Mouse (Mus musculus): Measurements from ENCODE around the gene Wasf2. TPM values are rescaled to one million over a fixed set of nuclear protein-coding genes. Genes with fewer than 3 reads are reported as not detected.

Gene Wasf2
- total RNA-seq, 2 experiments from 2014 or later, result 77.7 to 110 TPM

- DNase-seq (ENCODE audit: low spot score), result no peak
- intact Hi-C loops (cut with DNase I), result loop anchor here (5.0 kb wide), 1 partner anchor 133 kb away; no protein-coding TSS in a partner anchor
These were observed 64.7 kb downstream of the Wasf2 start for GRCm38 (mm10) chr4:133195014-133195413.

GRCm38 (mm10) chr4:133196136-133196535 lies 65.8 kb downstream of the Wasf2 start:
- DNase-seq (ENCODE audit: low spot score), result no peak
- intact Hi-C loops (cut with DNase I), result loop anchor here (5.0 kb wide), 1 partner anchor 134 kb away; no protein-coding TSS in a partner anchor

GRCm38 (mm10) chr4:133196852-133197251 lies 66.5 kb downstream of the Wasf2 start:
- intact Hi-C loops (cut with DNase I), result loop anchor here (5.0 kb wide), 1 partner anchor 135 kb away; no protein-coding TSS in a partner anchor

GRCm38 (mm10) chr4:133197355-133197754 lies 67.0 kb downstream of the Wasf2 start:
- intact Hi-C loops (cut with DNase I), result loop anchor here (5.0 kb wide), 1 partner anchor 135 kb away; no protein-coding TSS in a partner anchor
- no peak for DNase-seq (ENCODE audit: low spot score)

More at GRCm38 (mm10) chr4:133196852-133197251, 66.5 kb downstream of the Wasf2 start:
- no peak for DNase-seq (ENCODE audit: low spot score)

- DNase-seq (ENCODE audit: low spot score), result no peak
- intact Hi-C loops (cut with DNase I), result loop anchor here (5.0 kb wide), 1 partner anchor 136 kb away; no protein-coding TSS in a partner anchor
These were observed 67.5 kb downstream of the Wasf2 start for GRCm38 (mm10) chr4:133197801-133198286.

GRCm38 (mm10) chr4:133198337-133199180 lies 68.3 kb downstream of the Wasf2 start:
- DNase-seq (ENCODE audit: low spot score), result no peak
- intact Hi-C loops (cut with DNase I), result loop anchor here (5.0 kb wide), 1 partner anchor 136 kb away; no protein-coding TSS in a partner anchor

GRCm38 (mm10) chr4:133199743-133200142 lies 69.4 kb downstream of the Wasf2 start:
- intact Hi-C loops (cut with DNase I), result loop anchor here (5.0 kb wide), 1 partner anchor 137 kb away; no protein-coding TSS in a partner anchor

GRCm38 (mm10) chr4:133200343-133200742 lies 70.0 kb downstream of the Wasf2 start:
- DNase-seq (ENCODE audit: low spot score), result peak; percentile 58
- intact Hi-C loops (cut with DNase I), result no loop called here

More at GRCm38 (mm10) chr4:133199743-133200142, 69.4 kb downstream of the Wasf2 start:
- no peak for DNase-seq (ENCODE audit: low spot score)

- intact Hi-C loops (cut with DNase I), result no loop called here
- DNase-seq (ENCODE audit: low spot score), result peak; percentile 46
These were observed 70.9 kb downstream of the Wasf2 start for GRCm38 (mm10) chr4:133201006-133201771.

- intact Hi-C loops (cut with DNase I), result no loop called here
- DNase-seq (ENCODE audit: low spot score), result no peak
These were observed 71.9 kb downstream of the Wasf2 start for GRCm38 (mm10) chr4:133202254-133202653.

GRCm38 (mm10) chr4:133203591-133203990 lies 73.3 kb downstream of the Wasf2 start:
- intact Hi-C loops (cut with DNase I), result no loop called here
- no peak for DNase-seq (ENCODE audit: low spot score)

- intact Hi-C loops (cut with DNase I), result no loop called here
- DNase-seq (ENCODE audit: low spot score), result no peak
These were observed 74.1 kb downstream of the Wasf2 start for GRCm38 (mm10) chr4:133204379-133204778.

GRCm38 (mm10) chr4:133209366-133209765 lies 79.1 kb downstream of the Wasf2 start:
- no peak for DNase-seq (ENCODE audit: low spot score)
- intact Hi-C loops (cut with DNase I), result no loop called here

GRCm38 (mm10) chr4:133210023-133210787 lies 79.9 kb downstream of the Wasf2 start:
- intact Hi-C loops (cut with DNase I), result loop anchor here (10.0 kb wide), 1 partner anchor 265 kb away; no protein-coding TSS in a partner anchor
- no peak for DNase-seq (ENCODE audit: low spot score)

- no peak for DNase-seq (ENCODE audit: low spot score)
- intact Hi-C loops (cut with DNase I), result loop anchor here (10.0 kb wide), 1 partner anchor 266 kb away; no protein-coding TSS in a partner anchor
These were observed 80.6 kb downstream of the Wasf2 start for GRCm38 (mm10) chr4:133210788-133211390.

- intact Hi-C loops (cut with DNase I), result loop anchor here (10.0 kb wide), 1 partner anchor 267 kb away; no protein-coding TSS in a partner anchor
- DNase-seq (ENCODE audit: low spot score), result no peak
These were observed 81.7 kb downstream of the Wasf2 start, which contains the start of the genes Cd164l2 and Gpr3 for GRCm38 (mm10) chr4:133211751-133212561. Cd164l2 (plus strand) TSS chr4:133212131. Gpr3 (minus strand) TSS chr4:133212536.

GRCm38 (mm10) chr4:133212562-133213267 lies 82.4 kb downstream of the Wasf2 start:
- peak; percentile 69 for DNase-seq (ENCODE audit: low spot score)
- intact Hi-C loops (cut with DNase I), result loop anchor here (10.0 kb wide), 1 partner anchor 268 kb away; no protein-coding TSS in a partner anchor
